Mouse (Mus musculus) frontal cortex, postnatal 14 days (tissue): Measurements from ENCODE around the gene Cort.
A peak's percentile ranks its signal among the peaks of the same experiment; 100 is the strongest.
"Not testable (repeated sequence)": the region's sequence is repeated elsewhere in the genome, so short reads cannot be mapped to it uniquely, and the experiment has no call there.

Experiments
- DNase-seq, 2 experiments: peaks; one replicate each; pipeline ENCODE4 v3.0.0; 2022; ENCODE audit warnings: low spot score in 2 of 2

The Cort gene

DNA sequence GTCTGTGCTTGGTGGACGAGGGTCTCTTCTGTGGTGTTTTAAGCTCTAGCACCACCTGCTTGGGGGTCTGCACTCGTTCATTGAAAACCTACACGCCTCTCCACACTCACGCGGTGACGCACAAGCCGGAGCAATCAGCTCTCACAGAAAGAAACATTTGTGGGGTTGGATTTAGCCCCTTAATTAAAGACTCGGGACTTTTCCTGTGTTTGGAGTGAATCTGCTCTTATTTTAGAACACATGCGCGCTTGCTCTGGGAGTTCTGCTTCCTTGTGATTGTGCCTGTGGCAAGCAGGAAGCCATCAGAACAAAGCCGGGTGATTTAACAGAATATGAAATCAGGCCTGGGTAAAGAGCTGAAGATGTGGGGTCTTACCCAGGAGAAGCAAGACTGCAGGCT, at the start of gene Cort:
Cort (minus strand) TSS at position 101 of the 400 bp plus-strand sequence.
- DNase-seq, result no peak

DNA sequence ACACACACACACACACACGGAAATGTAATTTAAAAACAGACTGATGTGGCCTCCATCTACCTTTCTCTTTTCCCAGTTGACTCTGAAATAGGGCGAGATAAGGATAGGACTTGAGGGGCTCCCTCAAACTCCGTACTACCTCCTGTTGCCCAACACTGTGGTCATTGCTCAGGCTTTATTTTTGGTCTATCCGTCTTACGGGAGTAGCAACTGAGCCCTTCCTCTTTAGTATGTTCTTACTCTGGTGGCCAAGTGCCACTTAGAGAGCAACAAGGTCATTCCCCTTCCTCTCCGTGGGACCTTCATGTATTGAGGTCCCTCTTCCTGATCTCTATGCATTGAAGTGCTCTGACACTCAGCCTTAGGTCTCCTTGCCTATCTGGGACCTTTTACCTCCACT, 47.1 kb upstream of the Cort start:
- DNase-seq, result no peak

DNA sequence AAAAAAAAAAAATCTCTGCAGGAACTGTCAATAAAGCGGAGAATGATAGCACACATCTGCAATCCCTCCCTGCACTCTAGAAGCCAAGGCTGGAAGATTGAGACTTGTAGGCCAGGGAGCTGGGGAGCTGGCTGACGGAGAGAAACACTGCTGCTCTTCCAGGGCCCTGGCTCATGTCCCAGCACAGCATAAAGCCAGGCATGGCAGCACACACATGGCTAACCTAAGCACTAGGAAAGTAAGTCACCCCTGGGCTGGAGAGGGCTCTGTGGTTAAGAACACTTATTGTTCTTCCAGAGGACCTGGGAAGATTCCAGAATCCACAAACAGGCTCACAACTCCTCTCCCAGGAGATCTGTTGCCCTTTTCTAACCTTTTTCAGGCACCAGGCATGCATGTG, 46.1 kb upstream of the Cort start:
- no peak for DNase-seq

DNA sequence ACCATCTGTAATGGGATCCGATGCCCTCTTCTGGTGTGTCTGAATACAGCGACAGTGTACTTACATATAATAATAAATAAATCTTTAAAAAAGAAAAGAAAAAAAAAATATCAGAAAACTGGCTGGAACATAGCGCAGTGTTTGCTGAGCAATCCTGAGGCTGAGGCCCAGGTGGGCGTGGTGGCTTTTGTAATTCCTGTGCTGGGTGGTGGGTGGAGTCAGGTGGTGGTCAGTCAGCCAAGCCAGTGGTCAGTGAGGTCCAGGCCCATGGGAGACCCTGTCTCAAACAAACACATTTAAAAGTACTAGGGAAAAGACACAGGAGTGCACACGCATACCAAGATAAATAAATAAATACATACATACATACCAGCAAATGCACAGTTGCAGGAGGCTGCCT, 45.5 kb upstream of the Cort start:
- DNase-seq, result no peak

DNA sequence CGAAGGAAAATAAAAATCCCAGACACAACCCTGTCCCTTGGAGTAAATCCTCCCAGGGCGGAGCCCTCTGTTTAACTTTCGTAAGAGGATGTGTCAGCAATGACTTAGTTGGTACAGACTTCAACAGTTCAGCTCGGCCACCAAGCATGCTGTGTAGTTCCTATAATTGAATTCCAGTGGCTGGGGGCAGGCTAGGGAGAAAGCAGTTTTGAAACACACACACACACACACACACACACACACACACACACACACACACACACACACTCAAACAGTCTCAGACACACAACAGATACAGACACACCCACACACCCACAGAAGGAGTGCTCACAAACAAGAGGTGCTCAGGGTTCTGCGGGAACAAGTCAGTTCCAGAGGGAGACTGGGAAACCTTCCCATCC, 45.0 kb upstream of the Cort start:
- DNase-seq, result no peak

DNA sequence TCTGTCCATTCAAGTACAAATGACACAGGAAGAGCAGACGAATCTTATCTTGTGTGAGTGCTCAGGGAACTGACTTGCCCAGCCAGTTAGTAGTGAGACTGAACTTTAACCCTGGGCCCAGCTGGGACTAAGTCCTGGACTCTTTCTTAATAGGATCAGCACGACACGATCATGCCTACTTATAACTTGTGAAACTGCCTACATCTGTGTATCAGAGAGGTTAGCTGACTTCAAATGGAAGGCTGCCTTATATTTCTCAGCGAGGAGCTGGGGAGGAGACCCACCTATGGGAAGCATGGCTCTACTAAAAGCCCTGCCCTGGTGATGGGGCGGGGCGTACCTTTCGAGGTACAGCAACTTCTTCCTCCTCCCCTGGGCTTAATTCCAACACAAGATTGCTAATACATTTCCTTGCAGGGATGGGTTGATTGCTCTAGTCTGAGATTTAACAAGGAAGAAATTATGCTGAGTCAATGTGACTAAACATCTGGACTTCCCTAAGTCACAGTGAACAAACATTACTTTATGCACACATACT, 43.9 kb upstream of the Cort start:
- no peak for DNase-seq

DNA sequence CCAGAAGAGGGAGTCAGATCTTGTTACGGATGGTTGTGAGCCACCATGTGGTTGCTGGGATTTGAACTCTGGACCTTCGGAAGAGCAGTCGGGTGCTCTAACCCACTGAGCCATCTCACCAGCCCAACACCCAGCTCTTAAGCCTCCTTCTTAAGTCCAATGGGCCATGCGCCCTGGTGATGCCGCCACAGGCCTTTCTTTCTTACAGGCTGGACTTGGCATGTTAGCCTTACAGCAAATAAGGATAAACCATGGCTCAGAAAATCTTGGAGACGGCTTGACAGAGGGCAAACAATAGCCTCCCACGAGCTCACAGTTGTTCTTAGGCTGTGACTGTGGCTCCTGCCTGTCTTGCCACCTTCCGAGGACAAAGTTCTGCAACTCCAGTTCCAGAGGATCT, 43.4 kb upstream of the Cort start:
- not testable (repeated sequence) for DNase-seq

DNA sequence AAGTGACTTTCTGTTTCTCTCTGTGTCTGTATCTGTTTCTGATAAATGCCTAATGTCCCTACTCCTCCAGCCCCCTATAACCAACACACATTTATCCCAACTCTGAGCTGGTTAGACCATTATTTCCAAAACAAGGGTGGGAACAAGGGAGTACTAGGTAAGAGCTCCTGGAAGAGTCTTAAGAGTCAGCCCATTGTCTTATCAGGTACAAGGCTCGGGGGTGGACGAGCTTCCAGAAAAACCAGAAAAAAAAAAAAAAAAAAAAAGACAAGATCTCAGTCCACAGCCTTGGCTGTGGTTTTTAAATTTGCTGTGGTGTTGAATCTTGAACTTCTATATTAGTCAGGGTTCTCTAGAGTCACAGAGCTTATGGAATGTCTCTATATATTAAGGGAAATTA, 41.5 kb upstream of the Cort start:
- DNase-seq, result no peak

DNA sequence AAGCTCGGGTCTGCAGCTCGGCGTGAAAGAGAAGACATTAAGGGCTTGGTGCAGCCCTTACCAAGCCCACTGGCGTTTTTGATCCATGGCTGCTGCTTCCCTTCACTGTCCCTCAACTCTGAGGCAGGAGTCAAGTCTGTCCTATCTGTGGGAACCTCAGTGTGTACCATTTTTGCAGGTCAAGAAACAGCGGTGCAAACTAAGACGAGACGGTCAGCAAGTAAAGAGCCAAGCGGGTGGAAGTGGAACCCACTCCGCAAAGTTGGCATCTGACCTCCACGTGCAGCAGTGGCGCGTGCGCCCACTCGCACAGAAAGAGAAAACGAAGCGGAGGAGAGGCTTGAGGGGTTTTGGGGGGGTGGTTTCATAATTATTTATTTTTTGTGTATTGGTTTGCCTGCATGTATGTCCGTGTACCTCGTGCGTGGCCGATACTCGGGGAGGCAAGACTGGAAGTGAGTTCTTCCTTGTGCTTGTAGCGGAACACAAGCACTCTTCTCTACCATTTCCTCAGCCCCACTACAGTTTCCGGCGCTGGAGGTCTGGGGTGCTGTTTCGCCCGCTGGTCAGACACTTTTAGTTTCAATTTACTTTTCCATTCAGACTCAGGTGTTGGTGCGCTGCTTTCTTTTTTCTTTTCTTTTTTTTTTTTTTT, 40.5 kb upstream of the Cort start:
- DNase-seq, result no peak

DNA sequence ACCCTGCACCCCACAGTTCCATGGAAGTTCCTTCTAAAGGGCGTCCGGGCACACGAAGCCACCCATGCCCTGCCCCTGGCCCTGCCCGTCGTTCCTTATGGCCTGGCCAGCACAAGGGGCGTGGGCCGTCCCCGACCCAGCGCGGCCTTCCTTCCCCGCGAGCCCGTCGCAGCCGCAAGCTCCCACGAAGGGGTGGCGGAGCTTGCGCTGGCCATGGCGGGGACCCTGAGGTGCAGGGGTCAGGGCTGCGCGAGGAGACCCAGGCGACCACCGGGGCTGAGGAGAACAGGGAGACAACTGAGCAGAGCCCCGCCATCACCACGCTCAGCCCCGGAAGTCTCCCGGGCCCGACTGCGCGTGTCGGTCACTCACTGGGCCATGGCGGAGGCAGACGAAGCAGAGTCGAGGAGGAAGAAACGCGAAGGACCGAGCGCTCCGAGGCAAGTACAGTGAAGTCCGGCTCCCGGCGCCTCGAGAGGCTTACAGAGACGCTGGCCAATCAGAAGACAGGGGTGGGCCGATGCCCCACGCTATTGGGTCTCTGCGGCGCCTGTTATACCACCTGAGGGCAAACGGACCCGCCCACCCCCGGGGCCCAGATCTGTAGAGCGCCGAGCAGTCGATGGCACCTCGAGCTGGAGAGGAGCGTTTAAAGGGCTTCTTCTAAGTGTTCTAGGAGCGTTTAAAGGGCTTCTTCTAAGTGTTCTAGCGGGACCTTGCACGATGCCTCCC, 39.8 kb upstream of the Cort start, which contains the start of gene Pgd:
Pgd (minus strand) TSS at position 557 of the 732 bp plus-strand sequence.
- DNase-seq, result peak; percentile 95

DNA sequence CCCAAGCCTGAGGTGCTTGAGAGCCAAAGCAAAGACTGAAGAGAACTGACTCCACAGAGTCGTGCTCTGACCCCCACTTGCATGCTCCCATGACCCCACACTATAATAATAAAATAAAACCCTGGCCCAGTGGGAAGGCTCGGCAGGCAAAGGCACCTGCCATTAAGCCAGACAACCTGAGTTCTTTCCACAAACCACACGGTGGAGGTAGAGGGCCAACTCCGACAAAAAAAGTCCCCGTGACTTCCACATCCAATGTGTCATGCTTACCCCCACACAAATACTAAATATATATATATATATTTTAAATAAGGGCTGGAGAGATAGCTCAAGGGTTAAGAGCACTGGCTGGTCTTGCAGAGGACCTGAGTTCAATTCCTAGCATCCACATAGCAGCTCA, 37.6 kb upstream of the Cort start:
- DNase-seq, result no peak

DNA sequence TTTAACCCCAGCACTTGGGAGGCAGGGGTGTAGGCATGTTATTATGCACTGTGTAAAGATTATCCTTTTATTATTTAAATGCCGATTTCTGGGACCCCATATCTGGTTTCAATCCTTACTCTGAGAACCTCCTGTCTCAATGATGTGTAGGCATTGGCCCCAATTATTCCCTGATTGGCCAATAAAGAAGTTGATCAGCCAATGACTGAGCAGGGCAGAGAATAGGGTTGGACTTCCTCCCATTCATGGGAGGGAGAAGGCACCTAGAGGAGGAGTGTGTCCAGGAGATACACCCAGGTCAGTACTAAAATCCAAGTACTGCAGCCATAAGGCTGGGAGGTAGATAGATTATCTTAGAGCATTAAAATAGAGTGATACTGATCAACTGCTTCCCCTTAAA, 36.6 kb upstream of the Cort start:
- DNase-seq, result no peak

DNA sequence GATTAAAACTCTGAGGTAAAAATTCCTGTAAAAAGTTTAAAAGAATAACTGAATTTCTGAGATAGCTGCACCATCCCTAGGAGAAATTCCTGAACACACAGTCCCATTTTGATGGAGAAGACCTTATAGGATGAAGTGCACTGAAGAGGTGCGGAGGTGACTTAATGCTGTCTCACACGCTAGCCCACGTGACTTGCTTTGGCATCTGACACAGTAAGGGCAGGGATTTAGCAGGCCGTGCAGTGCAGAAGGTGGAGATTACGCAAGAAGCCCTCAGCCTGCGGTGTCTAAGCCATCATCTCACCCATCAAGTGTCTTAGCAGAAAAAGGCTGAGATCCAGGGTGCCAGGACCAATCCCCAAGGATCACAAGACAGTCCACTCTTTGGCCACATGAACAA, 34.6 kb upstream of the Cort start:
- no peak for DNase-seq

DNA sequence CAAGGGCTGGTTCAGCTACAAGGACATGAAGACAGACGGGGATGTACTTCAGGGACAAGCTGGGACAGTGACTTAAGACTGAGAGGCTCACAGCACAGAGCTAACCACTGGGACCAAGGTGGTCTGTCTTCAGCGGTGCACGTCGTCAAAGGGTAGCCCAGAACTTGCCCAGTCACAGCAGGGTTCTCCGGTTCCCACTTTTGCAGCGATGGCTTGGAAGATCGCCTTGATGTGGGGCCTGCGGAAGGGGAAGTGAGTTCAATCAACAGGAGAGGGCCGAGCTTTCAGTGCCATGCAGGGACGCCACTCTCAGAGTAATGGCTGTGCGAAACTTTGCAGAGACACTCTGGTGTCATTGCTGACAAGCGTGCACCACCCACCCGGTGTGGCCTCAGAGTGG, 33.3 kb upstream of the Cort start:
- no peak for DNase-seq

DNA sequence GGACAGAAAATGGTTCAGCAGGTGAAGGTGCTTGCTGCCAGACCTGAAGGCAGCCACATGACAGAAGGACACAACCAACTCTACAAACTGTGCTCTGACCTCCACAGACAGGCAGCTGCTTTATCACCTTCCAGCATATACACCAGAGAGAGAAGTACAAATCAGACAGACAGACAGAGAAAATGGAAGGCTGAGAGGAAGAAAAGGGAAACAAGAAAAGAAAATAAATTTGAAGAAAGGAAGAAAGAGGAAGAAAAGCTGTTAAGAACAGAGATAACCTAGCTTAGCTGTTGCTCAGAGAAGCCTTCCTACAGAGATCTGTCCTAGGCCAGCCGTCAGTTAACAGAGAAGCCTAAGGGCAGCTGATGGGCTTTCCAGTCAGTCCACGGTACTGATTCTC, 32.6 kb upstream of the Cort start:
- DNase-seq, result no peak

DNA sequence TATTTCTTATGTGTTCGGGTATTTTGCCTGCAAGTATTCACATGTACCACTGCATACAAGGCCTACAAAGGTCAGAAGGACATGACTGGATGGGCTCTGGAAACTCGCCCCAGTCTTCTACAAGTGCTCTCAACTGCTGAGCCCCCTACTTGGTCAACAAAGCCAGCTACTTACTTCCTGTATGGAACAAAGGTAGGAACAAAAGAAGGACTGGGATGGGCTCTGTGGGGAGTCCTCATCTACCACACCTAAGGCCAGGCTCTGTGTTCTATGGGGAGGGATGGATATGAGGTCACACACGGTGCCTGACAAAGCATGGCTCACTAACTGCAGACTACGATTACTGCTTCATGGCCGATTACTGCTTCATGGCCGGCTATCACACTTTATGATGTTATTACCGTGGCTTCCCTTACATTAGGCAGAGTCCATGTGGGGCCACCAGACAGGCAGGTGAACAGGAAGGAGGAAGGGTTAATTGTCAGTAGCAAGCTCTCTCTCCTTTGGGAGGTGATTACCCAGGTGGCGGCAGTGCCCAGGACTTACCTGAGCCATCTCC, 30.9 kb upstream of the Cort start:
- DNase-seq, result no peak

DNA sequence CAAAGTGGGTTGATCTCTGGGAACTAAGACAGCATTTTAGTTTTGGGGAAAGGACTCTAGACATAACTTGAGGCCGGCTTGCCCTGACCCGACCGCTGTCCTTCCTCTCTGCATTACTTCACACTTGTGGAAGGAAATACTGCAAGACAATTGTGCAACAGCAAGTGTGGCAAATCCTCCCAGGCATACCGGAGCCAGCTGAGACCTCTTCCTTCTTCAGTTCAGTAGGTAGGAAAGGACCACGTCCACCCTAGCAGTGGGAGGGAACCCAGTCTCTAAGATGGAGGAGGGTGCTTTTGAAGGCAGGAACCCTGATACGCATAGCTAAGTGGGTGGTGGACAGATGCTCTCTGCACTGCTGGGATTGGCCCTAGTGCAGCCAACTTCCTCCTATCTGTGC, 29.1 kb upstream of the Cort start:
- no peak for DNase-seq

DNA sequence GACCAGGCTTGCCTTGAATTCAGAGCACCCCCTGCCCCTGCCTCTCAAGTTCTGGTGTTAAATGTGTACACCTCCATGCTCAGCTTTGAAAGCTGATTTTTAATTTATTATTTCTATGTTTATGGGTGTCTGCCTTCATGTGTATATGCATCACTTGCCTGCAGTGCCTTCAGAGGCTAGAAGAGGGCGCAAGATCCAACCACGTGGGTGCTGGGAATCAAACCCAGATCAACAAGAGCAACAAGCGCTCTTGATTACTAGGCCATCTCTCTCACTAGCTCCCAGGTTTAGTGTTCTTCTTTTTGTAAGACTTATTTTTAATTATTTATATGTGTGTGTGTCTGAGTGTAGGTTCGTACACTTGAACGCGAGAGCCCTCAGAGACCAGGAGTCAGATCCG, 28.3 kb upstream of the Cort start:
- no peak for DNase-seq

DNA sequence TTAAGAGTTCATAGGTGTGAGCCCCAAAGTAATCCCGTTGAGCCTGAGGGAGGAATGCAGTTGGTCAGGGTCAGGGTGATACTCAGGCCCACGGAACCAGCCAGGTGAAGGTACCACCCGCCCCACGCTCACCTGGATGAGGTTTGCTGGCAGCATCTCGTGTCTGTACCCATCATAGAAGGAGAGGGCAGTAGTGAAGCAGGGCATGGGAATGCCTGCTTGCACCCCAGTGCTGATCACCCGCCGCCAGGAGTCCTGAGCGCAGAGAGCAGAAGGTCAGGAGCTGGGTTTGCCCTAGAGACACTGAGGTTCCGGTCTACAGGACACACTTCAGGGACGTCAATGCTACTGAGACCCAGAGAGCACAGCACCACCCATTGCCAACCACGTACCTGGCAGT, 24.2 kb upstream of the Cort start:
- DNase-seq, result no peak

DNA sequence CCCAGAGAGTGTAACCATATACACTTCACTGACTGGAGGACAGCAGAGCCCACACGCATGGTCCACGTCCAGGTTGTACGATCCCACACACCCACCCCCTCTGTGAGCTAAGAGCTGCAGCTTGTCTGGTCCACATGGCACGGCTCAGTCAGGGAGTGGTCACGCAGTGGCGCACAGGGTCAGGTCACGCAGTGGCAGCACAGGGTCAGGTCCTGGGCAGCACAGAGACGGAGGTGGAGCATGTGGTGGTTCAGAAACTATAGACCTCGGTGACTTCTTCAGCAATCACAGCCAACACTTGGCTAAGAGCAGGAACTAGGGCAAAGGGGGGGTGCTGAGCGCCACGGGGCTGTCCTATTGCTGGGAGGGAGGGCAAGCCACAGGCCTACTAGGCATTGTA, 23.7 kb upstream of the Cort start:
- no peak for DNase-seq

DNA sequence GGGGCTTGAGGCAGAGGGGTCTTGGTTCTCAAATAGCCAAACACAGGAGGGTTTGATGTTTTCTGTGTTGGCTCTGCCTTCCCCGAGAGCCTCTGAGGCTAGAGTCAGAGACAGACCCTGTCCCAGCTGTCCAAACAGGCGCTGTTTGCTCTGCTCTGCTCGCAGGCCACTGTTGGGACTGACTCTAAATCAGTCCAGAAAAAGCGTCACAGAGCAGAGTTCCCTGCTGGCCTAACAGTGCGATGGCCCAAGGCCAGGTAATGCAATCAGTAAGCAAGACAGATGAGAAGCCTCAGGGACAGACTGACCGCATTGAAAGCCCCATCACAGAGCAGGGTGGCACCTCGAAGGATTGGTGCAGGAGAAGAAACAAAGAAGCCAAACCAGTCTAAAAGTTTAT, 23.0 kb upstream of the Cort start:
- no peak for DNase-seq

DNA sequence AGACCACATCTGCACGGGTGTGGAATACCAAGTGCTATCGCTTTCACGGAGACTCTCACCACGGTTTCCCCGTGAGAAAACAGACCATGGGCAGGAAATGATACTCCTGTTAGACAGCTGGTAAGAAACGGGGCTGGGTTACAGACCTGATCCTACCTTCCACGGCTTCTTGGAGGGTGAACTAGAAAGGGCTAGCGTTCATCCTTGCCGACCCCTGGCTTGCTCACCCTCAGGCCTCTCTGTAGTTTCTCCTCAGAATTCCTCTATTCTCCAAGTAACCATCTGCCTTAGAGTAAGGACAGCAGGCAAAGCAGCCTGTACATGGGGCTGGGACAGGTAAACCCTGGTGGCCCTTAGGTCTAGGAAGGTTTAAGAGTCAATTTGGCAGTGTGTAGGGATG, 22.6 kb upstream of the Cort start:
- DNase-seq, result no peak

DNA sequence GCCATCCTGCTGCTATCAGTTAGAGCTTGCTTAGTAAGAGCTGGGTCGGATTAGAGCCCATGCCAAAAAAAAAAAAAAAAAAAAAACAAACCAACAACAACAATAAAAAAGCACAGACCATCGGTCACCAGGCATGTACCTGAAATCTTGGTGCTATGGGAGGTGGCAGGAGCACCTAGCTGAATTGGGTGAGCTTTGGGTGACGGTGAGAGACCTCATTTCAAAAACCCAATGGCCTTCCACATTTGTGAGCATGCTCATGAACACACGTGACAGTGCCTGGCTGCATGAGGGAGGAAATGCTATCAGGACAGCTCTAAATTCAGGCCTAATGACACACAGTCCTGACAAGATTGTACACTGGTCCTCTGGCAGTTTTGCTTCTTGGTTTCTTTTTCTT, 21.5 kb upstream of the Cort start:
- DNase-seq, result no peak
